Mouse (Mus musculus) right cerebral cortex, adult 2 months (tissue): Measurements from ENCODE around the gene Alyref.
"Not testable (repeated sequence)": the region's sequence is repeated elsewhere in the genome, so short reads cannot be mapped to it uniquely, and the experiment has no call there.

Experiments used
- DNase-seq, 2 experiments: peaks; one replicate each; pipeline ENCODE4 v3.0.0; 2021 to 2022; ENCODE audit warnings: low spot score in 2 of 2

Gene Alyref

GRCm38 (mm10) chr11:120573585-120574277 is 24.4 kb downstream of the Alyref start:
- DNase-seq = no peak

GRCm38 (mm10) chr11:120572752-120573584 is 25.2 kb downstream of the Alyref start, which contains the start of gene P4hb:
TSS of gene P4hb (minus strand) at chr11:120573253.
- DNase-seq = peak; percentile 99

- no peak for DNase-seq
Observed at GRCm38 (mm10) chr11:120572417-120572751, 25.8 kb downstream of the Alyref start.

GRCm38 (mm10) chr11:120571754-120572416 is 26.3 kb downstream of the Alyref start:
- no peak for DNase-seq

GRCm38 (mm10) chr11:120571122-120571521 is 27.0 kb downstream of the Alyref start:
- no peak for DNase-seq

- DNase-seq = no peak
Observed at GRCm38 (mm10) chr11:120568324-120568723, 29.8 kb downstream of the Alyref start.

GRCm38 (mm10) chr11:120565114-120565513 is 33.1 kb downstream of the Alyref start:
- DNase-seq = peak; percentile 29 to 36

GRCm38 (mm10) chr11:120562949-120563348 is 35.2 kb downstream of the Alyref start:
- DNase-seq = no peak

- DNase-seq = no peak
Observed at GRCm38 (mm10) chr11:120560952-120561728, 37.0 kb downstream of the Alyref start.

- not testable (repeated sequence) for DNase-seq
Observed at GRCm38 (mm10) chr11:120558843-120559242, 39.3 kb downstream of the Alyref start.

- DNase-seq = no peak
Observed at GRCm38 (mm10) chr11:120555260-120555659, 42.9 kb downstream of the Alyref start.

- DNase-seq = no peak
Observed at GRCm38 (mm10) chr11:120554834-120555233, 43.3 kb downstream of the Alyref start.

- DNase-seq = no peak
Observed at GRCm38 (mm10) chr11:120552736-120553135, 45.4 kb downstream of the Alyref start.

GRCm38 (mm10) chr11:120550810-120551440 is 47.2 kb downstream of the Alyref start, which contains the start of gene Ppp1r27:
TSS of gene Ppp1r27 (minus strand) at chr11:120551132.
- no peak for DNase-seq

GRCm38 (mm10) chr11:120549986-120550809 is 48.0 kb downstream of the Alyref start:
- no peak for DNase-seq

- DNase-seq = peak; percentile 91 to 92
Observed at GRCm38 (mm10) chr11:120549168-120549945, 48.8 kb downstream of the Alyref start, which contains the start of gene Mcrip1. TSS of gene Mcrip1 (minus strand) at chr11:120549727.

- DNase-seq = no peak
Observed at GRCm38 (mm10) chr11:120548786-120549167, 49.4 kb downstream of the Alyref start.

- no peak for DNase-seq
Observed at GRCm38 (mm10) chr11:120548214-120548613, 50.0 kb downstream of the Alyref start.

- no peak for DNase-seq
Observed at GRCm38 (mm10) chr11:120547469-120547868, 50.7 kb downstream of the Alyref start.
